Mouse (Mus musculus): Measurements from ENCODE around the gene Lamb1. TPM values are rescaled to one million over a fixed set of nuclear protein-coding genes. Genes with fewer than 3 reads are reported as not detected.
A peak's percentile ranks its signal among the peaks of the same experiment; 100 is the strongest.

Lamb1 gene
- polyA plus RNA-seq, 1 experiment from 2014 or later: 23.1 TPM

- H3K27ac ChIP-seq: peak within 1 kb of the TSS; percentile 91
- H3K36me3 ChIP-seq (replicated peaks): peaks cover 24% of the 10 kb centered on the region
- peaks cover 5% of the 10 kb centered on the region; the same call in 1 of the 2 replicates for H3K9me3 ChIP-seq
- H3K27me3 ChIP-seq (ENCODE audit: poor library complexity, severe bottlenecking): no peaks in the 10 kb centered on the region
- WGBS: 6% methylated on average over 66 of the region's 66 CpGs
- peak within 1 kb of the TSS; percentile 94 for H3K4me3 ChIP-seq
- peak; percentile 97 for DNase-seq (ENCODE audit: extremely low spot score, low spot score)
- peaks cover 15% of the 10 kb centered on the region for H3K4me1 ChIP-seq
Observed at GRCm38 (mm10) chr12:31350944-31351928, 86.2 kb downstream of the Lamb1 start, which contains the start of gene Dld. Dld (minus strand) TSS chr12:31351453.

GRCm38 (mm10) chr12:31366428-31366827, 101.4 kb downstream of the Lamb1 start:
- Histone ChIP-seq H3K27me3 (ENCODE audit: poor library complexity, severe bottlenecking) (no peaks in the 10 kb centered on the region), H3K36me3 (replicated peaks) (no peaks in the 10 kb centered on the region), H3K9me3 (no peaks in the 10 kb centered on the region), H3K4me3 (no peak overlapping the region), H3K27ac (no peak overlapping the region), H3K4me1 (no peaks in the 10 kb centered on the region)
- no peak for DNase-seq (ENCODE audit: extremely low spot score, low spot score)
- 74% methylated on average over 3 of the region's 3 CpGs for WGBS

- Histone ChIP-seq H3K27me3 (ENCODE audit: poor library complexity, severe bottlenecking) (no peaks in the 10 kb centered on the region), H3K4me3 (no peak overlapping the region), H3K36me3 (replicated peaks) (no peaks in the 10 kb centered on the region), H3K27ac (no peak overlapping the region), H3K4me1 (no peaks in the 10 kb centered on the region), H3K9me3 (no peaks in the 10 kb centered on the region)
- WGBS: 86% methylated on average over 5 of the region's 5 CpGs
- DNase-seq (ENCODE audit: extremely low spot score, low spot score): no peak
Observed at GRCm38 (mm10) chr12:31367721-31368120, 102.7 kb downstream of the Lamb1 start.

- no peak overlapping the region for H3K4me3 ChIP-seq
- no peaks in the 10 kb centered on the region for H3K36me3 ChIP-seq (replicated peaks)
- H3K27ac ChIP-seq: no peak overlapping the region
- DNase-seq (ENCODE audit: extremely low spot score, low spot score): no peak
- 95% methylated on average over 1 of the region's 1 CpGs for WGBS
- H3K27me3 ChIP-seq (ENCODE audit: poor library complexity, severe bottlenecking): no peaks in the 10 kb centered on the region
- H3K4me1 ChIP-seq: no peaks in the 10 kb centered on the region
- H3K9me3 ChIP-seq: no peaks in the 10 kb centered on the region
Observed at GRCm38 (mm10) chr12:31369118-31369517, 104.1 kb downstream of the Lamb1 start.

GRCm38 (mm10) chr12:31369656-31370055, 104.6 kb downstream of the Lamb1 start:
- DNase-seq (ENCODE audit: extremely low spot score, low spot score): no peak
- no peaks in the 10 kb centered on the region for H3K9me3 ChIP-seq
- H3K27me3 ChIP-seq (ENCODE audit: poor library complexity, severe bottlenecking): no peaks in the 10 kb centered on the region
- no peak overlapping the region for H3K4me3 ChIP-seq
- no peak overlapping the region for H3K27ac ChIP-seq
- 88% methylated on average over 7 of the region's 7 CpGs for WGBS
- 0 out of 2 replicates have a peak, but pooled peaks cover 2% of the 10 kb centered on the region for H3K4me1 ChIP-seq
- no peaks in the 10 kb centered on the region for H3K36me3 ChIP-seq (replicated peaks)

GRCm38 (mm10) chr12:31374603-31375282, 109.7 kb downstream of the Lamb1 start:
- peak; percentile 57 for DNase-seq (ENCODE audit: extremely low spot score, low spot score)
- Histone ChIP-seq H3K4me3 (no peak overlapping the region), H3K27me3 (ENCODE audit: poor library complexity, severe bottlenecking) (no peaks in the 10 kb centered on the region; the same call in 1 of the 2 replicates), H3K4me1 (peaks cover 23% of the 10 kb centered on the region), H3K36me3 (replicated peaks) (no peaks in the 10 kb centered on the region), H3K27ac (no peak overlapping the region), H3K9me3 (no peaks in the 10 kb centered on the region)
- WGBS: 42% methylated on average over 9 of the region's 9 CpGs

- no peaks in the 10 kb centered on the region for H3K36me3 ChIP-seq (replicated peaks)
- no peak for DNase-seq (ENCODE audit: extremely low spot score, low spot score)
- no peak overlapping the region for H3K4me3 ChIP-seq
- H3K27me3 ChIP-seq (ENCODE audit: poor library complexity, severe bottlenecking): no peaks in the 10 kb centered on the region; the same call in 1 of the 2 replicates
- H3K27ac ChIP-seq: no peak overlapping the region
- H3K4me1 ChIP-seq: peaks cover 23% of the 10 kb centered on the region
- H3K9me3 ChIP-seq: no peaks in the 10 kb centered on the region
- WGBS: 72% methylated on average over 4 of the region's 4 CpGs
Observed at GRCm38 (mm10) chr12:31375283-31375615, 110.2 kb downstream of the Lamb1 start.

GRCm38 (mm10) chr12:31376326-31376950, 111.4 kb downstream of the Lamb1 start:
- Histone ChIP-seq H3K4me3 (peak overlapping the region; percentile 42), H3K9me3 (no peaks in the 10 kb centered on the region), H3K27ac (peak overlapping the region; percentile 68), H3K4me1 (peaks cover 23% of the 10 kb centered on the region), H3K36me3 (replicated peaks) (no peaks in the 10 kb centered on the region), H3K27me3 (ENCODE audit: poor library complexity, severe bottlenecking) (no peaks in the 10 kb centered on the region; the same call in 1 of the 2 replicates)
- WGBS: 17% methylated on average over 13 of the region's 13 CpGs
- peak; percentile 39 for DNase-seq (ENCODE audit: extremely low spot score, low spot score)

- 81% methylated on average over 11 of the region's 11 CpGs for WGBS
Observed at GRCm38 (mm10) chr12:31377241-31377640, 112.2 kb downstream of the Lamb1 start.

More at GRCm38 (mm10) chr12:31377241-31377640, 112.2 kb downstream of the Lamb1 start:
- H3K36me3 ChIP-seq (replicated peaks): no peaks in the 10 kb centered on the region
- peaks cover 23% of the 10 kb centered on the region for H3K4me1 ChIP-seq
- no peaks in the 10 kb centered on the region; the same call in 1 of the 2 replicates for H3K27me3 ChIP-seq (ENCODE audit: poor library complexity, severe bottlenecking)
- H3K4me3 ChIP-seq: no peak overlapping the region
- DNase-seq (ENCODE audit: extremely low spot score, low spot score): no peak
- H3K9me3 ChIP-seq: no peaks in the 10 kb centered on the region
- H3K27ac ChIP-seq: no peak overlapping the region

Other genes with a start within 250 kb of the Lamb1 start
- gene Fam110c, start 191.4 kb upstream of the Lamb1 start, polyA plus RNA-seq (2016; fragmentation: Nextera tagmentation; extraction: Ambion mirVana): 0.14 and 0.45 TPM in 2 replicates
- gene Gm6993, start 24.5 kb upstream of the Lamb1 start, polyA plus RNA-seq (2016; fragmentation: Nextera tagmentation; extraction: Ambion mirVana): not detected in 2 replicates
- gene Dld, start 86.2 kb downstream of the Lamb1 start, polyA plus RNA-seq (2016; fragmentation: Nextera tagmentation; extraction: Ambion mirVana): 136 and 137 TPM in 2 replicates
- gene Slc26a3, start 125.6 kb downstream of the Lamb1 start, polyA plus RNA-seq (2016; fragmentation: Nextera tagmentation; extraction: Ambion mirVana): not detected in 2 replicates
- gene Cbll1, start 234.4 kb downstream of the Lamb1 start, polyA plus RNA-seq (2016; fragmentation: Nextera tagmentation; extraction: Ambion mirVana): 16.7 and 19.2 TPM in 2 replicates